Mouse (Mus musculus) adipocyte (in vitro differentiated cells): ENCODE data around the gene Zfand3.

ENCODE experiments used
- DNase-seq: peaks from one replicate; pipeline ENCODE4 v3.0.0-alpha.2; 2016; ENCODE audit warnings: low spot score

The Zfand3 gene

GRCm38 (mm10) chr17:30052347-30052742 lies 47.8 kb downstream of the Zfand3 start:
- DNase-seq, result no peak

GRCm38 (mm10) chr17:30053463-30053862 lies 48.9 kb downstream of the Zfand3 start:
- no peak for DNase-seq

GRCm38 (mm10) chr17:30053871-30054270 lies 49.3 kb downstream of the Zfand3 start:
- DNase-seq, result no peak

GRCm38 (mm10) chr17:30056226-30056625 lies 51.7 kb downstream of the Zfand3 start:
- DNase-seq, result peak; percentile 80

GRCm38 (mm10) chr17:30058594-30058993 lies 54.1 kb downstream of the Zfand3 start:
- no peak for DNase-seq

- no peak for DNase-seq
Measured at GRCm38 (mm10) chr17:30059066-30059465, 54.5 kb downstream of the Zfand3 start.

- DNase-seq, result no peak
Measured at GRCm38 (mm10) chr17:30061100-30061837, 56.7 kb downstream of the Zfand3 start.

GRCm38 (mm10) chr17:30063849-30064248 lies 59.3 kb downstream of the Zfand3 start:
- DNase-seq, result no peak

- DNase-seq, result no peak
Measured at GRCm38 (mm10) chr17:30064746-30065145, 60.2 kb downstream of the Zfand3 start.

- no peak for DNase-seq
Measured at GRCm38 (mm10) chr17:30069776-30070175, 65.2 kb downstream of the Zfand3 start.

GRCm38 (mm10) chr17:30070631-30071030 lies 66.1 kb downstream of the Zfand3 start:
- DNase-seq, result no peak

GRCm38 (mm10) chr17:30072613-30073012 lies 68.1 kb downstream of the Zfand3 start:
- DNase-seq, result no peak

GRCm38 (mm10) chr17:30075896-30076295 lies 71.4 kb downstream of the Zfand3 start:
- no peak for DNase-seq

- peak; percentile 13 for DNase-seq
Measured at GRCm38 (mm10) chr17:30084007-30084406, 79.5 kb downstream of the Zfand3 start.

GRCm38 (mm10) chr17:30086695-30087094 lies 82.2 kb downstream of the Zfand3 start:
- DNase-seq, result no peak

- DNase-seq, result no peak
Measured at GRCm38 (mm10) chr17:30088431-30088830, 83.9 kb downstream of the Zfand3 start.

- DNase-seq, result no peak
Measured at GRCm38 (mm10) chr17:30090416-30090815, 85.9 kb downstream of the Zfand3 start.

GRCm38 (mm10) chr17:30093148-30093749 lies 88.7 kb downstream of the Zfand3 start:
- no peak for DNase-seq

GRCm38 (mm10) chr17:30097156-30097555 lies 92.6 kb downstream of the Zfand3 start:
- DNase-seq, result no peak

GRCm38 (mm10) chr17:30097677-30098076 lies 93.1 kb downstream of the Zfand3 start:
- no peak for DNase-seq

- no peak for DNase-seq
Measured at GRCm38 (mm10) chr17:30099670-30100069, 95.1 kb downstream of the Zfand3 start.

GRCm38 (mm10) chr17:30101801-30102200 lies 97.3 kb downstream of the Zfand3 start:
- DNase-seq, result peak; percentile 10

GRCm38 (mm10) chr17:30103005-30103404 lies 98.5 kb downstream of the Zfand3 start:
- no peak for DNase-seq
